Mouse (Mus musculus) C2C12 (cell line): ENCODE results near the gene Tmem150a.

Experiments
- CEBPB ChIP-seq: IDR thresholded peaks from one replicate; pipeline ENCODE4 v1.6.1; 2011; ENCODE audit warnings: low read depth, mild to moderate bottlenecking, control low read depth, moderate library complexity
- CTCF ChIP-seq: IDR thresholded peaks from one replicate; pipeline ENCODE4 v1.5.1; 2011; ENCODE audit not compliant: control insufficient read depth, insufficient read depth, insufficient read length
- MAX ChIP-seq: IDR thresholded peaks from one replicate; pipeline ENCODE4 v1.6.1; 2011; ENCODE audit warnings: mild to moderate bottlenecking, control low read depth
- MYOD1 ChIP-seq: IDR thresholded peaks from one replicate; pipeline ENCODE4 v1.6.1; 2011; ENCODE audit warnings: low read depth; ENCODE audit not compliant: control insufficient read depth, insufficient read length
- USF1 ChIP-seq: IDR thresholded peaks from one replicate; pipeline ENCODE4 v1.6.1; 2011; ENCODE audit warnings: low read depth, mild to moderate bottlenecking, control low read depth, moderate library complexity

GRCm38 (mm10) chr6:72386561-72386960 is 31.3 kb downstream of the Tmem150a start:
- TF ChIP-seq CTCF (no peak), USF1 (no peak), MYOD1 (no peak), CEBPB (no peak), MAX (no peak)
